In genomic region chr11:120259792-120260768, GRCm38 (mm10) we compare ENCODE assay signal across 9 mouse cellular contexts. TPM values are rescaled to one million over a fixed set of nuclear protein-coding genes. Genes with fewer than 3 reads are reported as not detected.
DNase-seq lines count a peak whose midpoint lies in the region; ATAC-seq and TF ChIP-seq lines count a peak whose summit lies in the region.
"Had no signal": no experiment of that assay in that cellular context is flagged by ENCODE, and none has a peak within 500 bp of the region (broad histone marks: within the 10 kb centered on the region; RNA-seq: fewer than 3 reads in every experiment).

No protein-coding gene starts in this region.

- WGBS in neural tube, embryonic 12.5 days, result 68% methylated on average over 25 of the region's 25 CpGs
- 75% methylated on average over 25 of the region's 25 CpGs for WGBS in liver, postnatal 0 days (ENCODE audit: insufficient replicate concordance)

- no peaks in the 10 kb centered on the region for H3K9me3 ChIP-seq in neural tube, embryonic 12.5 days
- no peaks in the 10 kb centered on the region for H3K9me3 ChIP-seq in liver, postnatal 0 days (ENCODE audit: low read length)

- H3K36me3 ChIP-seq in neural tube, embryonic 12.5 days, result peaks cover 10% of the 10 kb centered on the region
- no peaks in the 10 kb centered on the region for H3K36me3 ChIP-seq in liver, postnatal 0 days (replicated peaks; ENCODE audit: insufficient read depth, low read length)

- peak; percentile 64 for DNase-seq in cerebellum, adult 11-12 months
- DNase-seq in neural tube, embryonic 10.5 days (ENCODE audit: extremely low spot score, low spot score), result no peak
- DNase-seq in layer of hippocampus, postnatal 10 days (ENCODE audit: low spot score in 2 of 2), result peak; percentile 69 to 74
- DNase-seq in right cerebral cortex, postnatal 14 days, result peak; percentile 46
- no peak for DNase-seq in spleen, adult 12 weeks (ENCODE audit: low spot score)
- no peak for DNase-seq in liver, postnatal 0 days

- no peak for ATAC-seq in cerebellum, adult (ENCODE audit: insufficient number of reproducible peaks, low FRiP score, low TSS enrichment)
- no peak for ATAC-seq in neural tube, embryonic 12.5 days (ENCODE audit: low FRiP score, low read depth)
- no peak for ATAC-seq in liver, postnatal 0 days

- no peak for TF ChIP-seq CTCF in liver, postnatal 0 days (IDR thresholded peaks at IDR 0.05; ENCODE audit: low read depth)

- no peaks in the 10 kb centered on the region; the same call in 1 of the 2 replicates for H3K27me3 ChIP-seq in neural tube, embryonic 12.5 days (replicated peaks)
- H3K27me3 ChIP-seq in liver, postnatal 0 days (ENCODE audit: insufficient read depth, low read length), result no peaks in the 10 kb centered on the region

- peaks cover 98% of the 10 kb centered on the region for H3K4me1 ChIP-seq in neural tube, embryonic 12.5 days
- H3K4me1 ChIP-seq in liver, postnatal 0 days (ENCODE audit: insufficient read depth), result peaks cover 24% of the 10 kb centered on the region

- no peak overlapping the region for H3K4me3 ChIP-seq in neural tube, embryonic 12.5 days
- no peak overlapping the region for H3K4me3 ChIP-seq in liver, postnatal 0 days (ENCODE audit: low read depth, low read length)

- H3K9ac ChIP-seq in neural tube, embryonic 12.5 days, result no peak overlapping the region
- H3K9ac ChIP-seq in liver, postnatal 0 days (replicated peaks), result no peak overlapping the region

- no peak for TF ChIP-seq EP300 in liver, postnatal 0 days (IDR thresholded peaks at IDR 0.05; ENCODE audit: low read depth)

- peak overlapping the region; percentile 4; the same call in 1 of the 2 replicates for H3K4me2 ChIP-seq in neural tube, embryonic 12.5 days (replicated peaks)
- H3K4me2 ChIP-seq in liver, postnatal 0 days (ENCODE audit: low read depth, low read length), result no peak overlapping the region

- no peak overlapping the region for H3K27ac ChIP-seq in neural tube, embryonic 12.5 days
- no peak overlapping the region for H3K27ac ChIP-seq in liver, postnatal 0 days (ENCODE audit: low read depth)
- H3K27ac ChIP-seq: macrophage had no signal

RNA-seq across cellular contexts. Expression of gene Bahcc1, which starts 27.3 kb away (rescaled TPM):
- 21.6 and 22.8 TPM in 2 replicates for polyA plus RNA-seq in neural tube, embryonic 12.5 days (2016; fragmentation: Nextera tagmentation; extraction: Ambion mirVana)
- total RNA-seq in layer of hippocampus, postnatal 10 days (2021), result 10 to 100 TPM; 21.9 to 26.0 TPM
- polyA plus RNA-seq in liver, postnatal 0 days (2015; fragmentation: Nextera tagmentation; extraction: Ambion mirVana), result 1.1 and 1.2 TPM in 2 replicates

Comparison
In these comparisons a context has a peak if more than half of its experiments do, and no peak if none do; other contexts are left out.
1. DNase-seq: peak in cerebellum, adult 11-12 months (single experiment), layer of hippocampus, postnatal 10 days (2 of 2) and right cerebral cortex, postnatal 14 days (single experiment); none in neural tube, embryonic 10.5 days (single experiment), spleen, adult 12 weeks (single experiment) and liver, postnatal 0 days (single experiment).
2. RNA of gene Bahcc1, which starts 27.3 kb away (polyA plus RNA-seq): 21.6 to 22.8 TPM in neural tube, embryonic 12.5 days; 1.1 to 1.2 TPM in liver, postnatal 0 days; every median in the first group is over 10 times any median in the second.